In the genomic region with DNA sequence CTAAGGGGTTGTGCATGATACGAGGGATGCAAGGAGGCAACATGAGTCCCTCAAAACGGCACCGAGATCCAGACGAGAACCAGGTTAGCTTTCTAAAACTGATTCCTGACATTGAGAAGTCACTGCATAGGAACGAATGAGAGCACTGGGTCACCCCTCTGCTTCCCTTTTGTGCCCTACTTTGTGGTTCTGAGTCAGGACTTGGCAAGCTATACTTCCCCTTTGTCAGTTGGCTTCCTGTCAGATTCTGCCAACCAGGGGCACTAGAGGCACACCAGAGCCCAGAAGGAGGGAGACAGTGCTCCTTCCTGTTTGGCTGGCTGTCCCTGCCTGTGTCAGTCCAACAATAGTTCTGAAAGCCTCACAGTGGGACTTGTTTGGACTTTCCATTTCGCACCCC, we compare ENCODE assay signal across 8 mouse cellular contexts. TPM values are rescaled to one million over a fixed set of nuclear protein-coding genes. Genes with fewer than 3 reads are reported as not detected.
DNase-seq lines count a peak whose midpoint lies in the region; ATAC-seq and TF ChIP-seq lines count a peak whose summit lies in the region.

No protein-coding gene starts in this region.

- H3K9me3 ChIP-seq in embryonic facial prominence, embryonic 14.5 days (ENCODE audit: control insufficient read depth, low read length), result no peaks in the 10 kb centered on the region
- H3K9me3 ChIP-seq in embryonic facial prominence, embryonic 10.5 days, result no peaks in the 10 kb centered on the region
- no peaks in the 10 kb centered on the region for H3K9me3 ChIP-seq in MEL (replicated peaks; ENCODE audit: insufficient read depth, low read length)
- no peaks in the 10 kb centered on the region for H3K9me3 ChIP-seq in lung, postnatal 0 days (ENCODE audit: low read length)

- ATAC-seq in embryonic facial prominence, embryonic 14.5 days (ENCODE audit: low read depth), result no peak
- ATAC-seq in lung, postnatal 0 days, result peak; percentile 85

- no peak overlapping the region for H3K27ac ChIP-seq in embryonic facial prominence, embryonic 14.5 days (replicated peaks; ENCODE audit: low read depth, low read length)
- H3K27ac ChIP-seq in embryonic facial prominence, embryonic 10.5 days (replicated peaks), result no peak overlapping the region
- H3K27ac ChIP-seq in MEL (ENCODE audit: control insufficient read depth, low read depth, low read length), result 0 out of 2 replicates have a peak overlapping the region, but pooled peaks have one; percentile 22
- H3K27ac ChIP-seq in lung, postnatal 0 days (ENCODE audit: low read length), result peak overlapping the region; percentile 34

- H3K4me2 ChIP-seq in embryonic facial prominence, embryonic 14.5 days (ENCODE audit: low read depth, low read length), result no peak overlapping the region
- H3K4me2 ChIP-seq in lung, postnatal 0 days (replicated peaks; ENCODE audit: low read depth, low read length), result no peak overlapping the region

- peak in 1 of 3 experiments; percentile 13; a peak in 1 of 6 replicates for TF ChIP-seq CTCF in MEL (IDR thresholded peaks at IDR 0.05 in 2 of 3, conservative IDR thresholded peaks at IDR 0.05 in 1 of 3; ENCODE audit: control insufficient read depth in 1 of 3, insufficient read depth in 1 of 3, low read depth in 2 of 3, low read length in 3 of 3, poor library complexity in 1 of 3, severe bottlenecking in 1 of 3)
- peak; percentile 43 for TF ChIP-seq CTCF in lung, postnatal 0 days (IDR thresholded peaks at IDR 0.05)

- TF ChIP-seq EP300 in MEL (IDR thresholded peaks at IDR 0.05; ENCODE audit: low read depth in 1 of 2, low read length in 2 of 2), result peak; percentile 77 to 86
- peak; percentile 44; the same call in 1 of the 2 replicates for TF ChIP-seq EP300 in lung, postnatal 0 days (IDR thresholded peaks at IDR 0.05)

- H3K4me3 ChIP-seq in embryonic facial prominence, embryonic 14.5 days (ENCODE audit: low read depth, low read length), result no peak overlapping the region
- H3K4me3 ChIP-seq in embryonic facial prominence, embryonic 10.5 days, result no peak overlapping the region
- H3K4me3 ChIP-seq in MEL (ENCODE audit: control insufficient read depth in 1 of 2, insufficient read depth in 1 of 2, low read depth in 2 of 2, low read length in 2 of 2), result no peak overlapping the region
- H3K4me3 ChIP-seq in lung, postnatal 0 days (ENCODE audit: low read depth, low read length), result no peak overlapping the region

- H3K9ac ChIP-seq in embryonic facial prominence, embryonic 14.5 days (ENCODE audit: low read depth, low read length), result no peak overlapping the region
- H3K9ac ChIP-seq in MEL (ENCODE audit: control insufficient read depth, low read depth, low read length, poor library complexity, severe bottlenecking), result peak overlapping the region; percentile 9
- no peak overlapping the region for H3K9ac ChIP-seq in lung, postnatal 0 days (replicated peaks; ENCODE audit: low read depth)

- peak; percentile 50 for DNase-seq in embryonic facial prominence, embryonic 14.5 days (ENCODE audit: low spot score)
- no peak for DNase-seq in embryonic facial prominence, embryonic 10.5 days (ENCODE audit: low spot score)
- DNase-seq in MEL (ENCODE audit: low read depth, low spot score), result peak; percentile 95
- DNase-seq in cerebellum, adult 9-11 months, result peak; percentile 84
- peak; percentile 37 to 59 for DNase-seq in kidney, postnatal 25 days
- DNase-seq in lung, postnatal 0 days (ENCODE audit: low spot score), result peak; percentile 78
- peak; percentile 29 for DNase-seq in telencephalon, adult 2 months (ENCODE audit: low read depth, low spot score)
- no peak for DNase-seq in yolk sac, embryonic 10.5 days (ENCODE audit: low spot score)

- WGBS in embryonic facial prominence, embryonic 14.5 days, result 81% methylated on average over 6 of the region's 6 CpGs
- WGBS in embryonic facial prominence, embryonic 10.5 days, result 94% methylated on average over 6 of the region's 6 CpGs
- 64% methylated on average over 6 of the region's 6 CpGs for WGBS in lung, postnatal 0 days

- no peaks in the 10 kb centered on the region for H3K27me3 ChIP-seq in embryonic facial prominence, embryonic 14.5 days (replicated peaks; ENCODE audit: control insufficient read depth, insufficient read depth, low read length)
- no peaks in the 10 kb centered on the region for H3K27me3 ChIP-seq in embryonic facial prominence, embryonic 10.5 days (replicated peaks; ENCODE audit: low read depth, poor library complexity, severe bottlenecking)
- no peaks in the 10 kb centered on the region for H3K27me3 ChIP-seq in MEL (ENCODE audit: control insufficient read depth in 1 of 2, insufficient read depth in 2 of 2, low read length in 2 of 2)
- no peaks in the 10 kb centered on the region for H3K27me3 ChIP-seq in lung, postnatal 0 days (replicated peaks; ENCODE audit: insufficient read depth, low read length)

- no peaks in the 10 kb centered on the region for H3K36me3 ChIP-seq in embryonic facial prominence, embryonic 14.5 days (ENCODE audit: control insufficient read depth, insufficient read depth, low read length)
- no peaks in the 10 kb centered on the region for H3K36me3 ChIP-seq in embryonic facial prominence, embryonic 10.5 days (replicated peaks)
- peaks cover 0 to 15% of the 10 kb centered on the region in 2 experiments; a peak in 2 of 4 replicates for H3K36me3 ChIP-seq in MEL (ENCODE audit: control insufficient read depth in 1 of 2, insufficient read depth in 2 of 2, low read length in 2 of 2)
- H3K36me3 ChIP-seq in lung, postnatal 0 days (ENCODE audit: insufficient read depth, low read length), result no peaks in the 10 kb centered on the region

- no peaks in the 10 kb centered on the region for H3K79me2 ChIP-seq in MEL (ENCODE audit: control insufficient read depth, insufficient read depth, low read length, poor library complexity)

- H3K4me1 ChIP-seq in embryonic facial prominence, embryonic 14.5 days (ENCODE audit: control insufficient read depth, insufficient read depth, low read length), result no peaks in the 10 kb centered on the region
- H3K4me1 ChIP-seq in embryonic facial prominence, embryonic 10.5 days, result no peaks in the 10 kb centered on the region
- H3K4me1 ChIP-seq in MEL (ENCODE audit: control insufficient read depth in 1 of 2, insufficient read depth in 2 of 2, low read length in 2 of 2), result peaks cover 11 to 26% of the 10 kb centered on the region in 2 experiments
- H3K4me1 ChIP-seq in lung, postnatal 0 days (ENCODE audit: insufficient read depth, low read depth, low read length), result no peaks in the 10 kb centered on the region

- 0 out of 2 replicates have a peak, but pooled peaks have one; percentile 2 for TF ChIP-seq RAD21 in MEL (IDR thresholded peaks at IDR 0.05; ENCODE audit: low read depth, low read length)

- no peak for TF ChIP-seq POLR2A in MEL (IDR thresholded peaks at IDR 0.05; ENCODE audit: control insufficient read depth in 1 of 2, insufficient read depth in 1 of 2, low read depth in 1 of 2, low read length in 2 of 2, poor library complexity in 1 of 2)

TF ChIP-seq in MEL, 35 proteins besides CTCF, POLR2A, EP300 and RAD21:
- 0 out of 2 replicates have a peak, but pooled peaks have one; percentile 18 for TF ChIP-seq SMC3 (IDR thresholded peaks at IDR 0.05; ENCODE audit: low read depth, low read length)
- peak; percentile 64; the same call in 1 of the 2 replicates for TF ChIP-seq JUND (IDR thresholded peaks at IDR 0.05; ENCODE audit: low read depth, low read length)
- TF ChIP-seq TBP (IDR thresholded peaks at IDR 0.05; ENCODE audit: low read depth, low read length), result no peak
- peak; percentile 60 for TF ChIP-seq ELF1 (IDR thresholded peaks at IDR 0.05; ENCODE audit: low read depth, low read length)
- TF ChIP-seq KAT2A (conservative IDR thresholded peaks at IDR 0.05; ENCODE audit: low read depth, low read length), result no peak
- TF ChIP-seq MXI1 (IDR thresholded peaks at IDR 0.05; ENCODE audit: low read depth, low read length), result peak; percentile 36; the same call in 1 of the 2 replicates
- peak; percentile 87 for TF ChIP-seq ETS1 (IDR thresholded peaks at IDR 0.05; ENCODE audit: low read depth, low read length)
- 0 out of 2 replicates have a peak, but pooled peaks have one; percentile 40 for TF ChIP-seq TCF12 (IDR thresholded peaks at IDR 0.05; ENCODE audit: low read depth, low read length)
- TF ChIP-seq GATA1 (IDR thresholded peaks at IDR 0.05; ENCODE audit: low read depth, low read length), result no peak
- peak; percentile 60 for TF ChIP-seq SIN3A (IDR thresholded peaks at IDR 0.05; ENCODE audit: low read length)
- peak; percentile 83 for TF ChIP-seq RCOR1 (IDR thresholded peaks at IDR 0.05; ENCODE audit: low read depth, low read length)

RNA-seq across cellular contexts. Expression of gene P4ha2, which starts 56.0 kb away (rescaled TPM):
- polyA plus RNA-seq in embryonic facial prominence, embryonic 14.5 days (2014; fragmentation: Nextera tagmentation; extraction: Ambion mirVana), result 107 and 120 TPM in 2 replicates
- polyA plus RNA-seq in embryonic facial prominence, embryonic 10.5 days (2016; fragmentation: Nextera tagmentation; extraction: Ambion mirVana), result 36.5 and 36.8 TPM in 2 replicates
- 18.6 and 32.0 TPM in 2 replicates for total RNA-seq in MEL (2012; rRNA removed)
- 10 to 100 TPM in 1 of 2 experiments, not detected in 1; 57.8 TPM for polyA plus RNA-seq in MEL (2012; ENCODE audit: insufficient read depth in 1 of 2, insufficient read length in 2 of 2, low read depth in 1 of 2, low replicate concordance in 2 of 2, missing spikeins in 1 of 2)
- 21.4 and 26.5 TPM in 2 replicates for polyA plus RNA-seq in lung, postnatal 0 days (2015; fragmentation: Nextera tagmentation; extraction: Ambion mirVana)

Comparison
In these comparisons a context has a peak if more than half of its experiments do, and no peak if none do; other contexts are left out.
1. DNase-seq: peak in embryonic facial prominence, embryonic 14.5 days (single experiment), MEL (single experiment), cerebellum, adult 9-11 months (single experiment), kidney, postnatal 25 days (2 of 2), lung, postnatal 0 days (single experiment) and telencephalon, adult 2 months (single experiment); none in embryonic facial prominence, embryonic 10.5 days (single experiment) and yolk sac, embryonic 10.5 days (single experiment).
2. H3K27ac ChIP-seq: peak in MEL (single experiment) and lung, postnatal 0 days (single experiment); none in embryonic facial prominence, embryonic 14.5 days (single experiment) and embryonic facial prominence, embryonic 10.5 days (single experiment).